Mouse (Mus musculus) heart, postnatal 25 days (tissue): ENCODE results near the gene Cux2. TPM values are rescaled to one million over a fixed set of nuclear protein-coding genes. Genes with fewer than 3 reads are reported as not detected.

Source experiments
- DNase-seq: peaks from one replicate; pipeline ENCODE4 v3.0.0; 2022; ENCODE audit warnings: low spot score
- intact Hi-C: fragments of 180-260 bp; cut with DNase I; formaldehyde crosslinking; loops from one replicate; pipeline ENCODE4 v1.15.1; 2025
- total RNA-seq, 2 experiments: library from RNA; stranded (reverse); gene quantifications; 2 replicates each; pipeline ENCODE4 v1.2.3; 2021

Gene Cux2
- total RNA-seq, 2 experiments from 2014 or later = 23.7 to 29.0 TPM

DNA sequence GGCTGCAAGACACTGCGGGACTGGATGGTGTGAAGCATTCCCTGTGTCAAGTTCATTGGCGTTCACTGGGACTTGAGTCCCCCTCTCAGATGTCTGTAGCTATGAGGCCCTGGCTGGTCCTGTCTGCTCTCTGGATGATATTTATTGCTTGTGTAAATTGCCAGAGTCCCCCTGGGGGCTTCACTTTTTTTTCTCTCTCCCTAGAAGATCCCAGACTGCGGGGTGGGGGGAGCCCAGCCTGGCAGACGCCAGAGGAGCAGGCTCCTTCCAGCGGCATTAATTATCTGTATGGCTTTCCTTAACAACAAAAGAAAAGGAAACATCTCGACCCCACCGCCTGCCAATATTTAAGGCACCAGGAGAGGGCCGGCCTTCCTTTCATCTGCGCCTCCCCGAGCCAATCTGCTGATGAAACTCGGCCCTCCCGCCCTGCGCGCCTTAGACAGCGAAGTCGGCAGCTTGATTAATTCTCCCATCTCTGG lies 68.2 kb downstream of the Cux2 start:
- no peak for DNase-seq
- intact Hi-C loops = no loop called here

- no peak for DNase-seq
- intact Hi-C loops = no loop called here
Observed at GRCm38 (mm10) chr5:121976331-121976730, 73.6 kb downstream of the Cux2 start.

DNA sequence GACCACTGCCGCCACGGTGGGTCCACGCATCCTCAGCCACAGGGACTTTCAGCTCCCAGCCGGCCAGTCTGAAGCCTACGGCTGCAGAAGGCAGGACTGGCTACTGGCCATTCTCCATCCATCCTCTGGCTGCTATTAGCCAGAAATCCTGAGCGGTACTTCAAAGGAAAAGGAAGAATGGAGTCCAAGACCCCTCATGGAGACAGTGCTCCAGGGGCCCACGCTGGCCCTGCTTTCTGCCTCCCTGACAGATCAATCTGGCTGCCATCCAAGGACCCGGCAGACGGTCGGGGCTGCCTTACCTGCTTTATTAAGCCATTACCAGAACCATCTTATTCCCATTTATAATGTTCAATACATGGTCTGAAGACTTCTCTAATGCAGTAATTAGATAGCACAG lies 76.4 kb downstream of the Cux2 start:
- intact Hi-C loops = no loop called here
- DNase-seq = no peak

- intact Hi-C loops = no loop called here
- no peak for DNase-seq
Observed at GRCm38 (mm10) chr5:121972680-121973192, 77.2 kb downstream of the Cux2 start.

DNA sequence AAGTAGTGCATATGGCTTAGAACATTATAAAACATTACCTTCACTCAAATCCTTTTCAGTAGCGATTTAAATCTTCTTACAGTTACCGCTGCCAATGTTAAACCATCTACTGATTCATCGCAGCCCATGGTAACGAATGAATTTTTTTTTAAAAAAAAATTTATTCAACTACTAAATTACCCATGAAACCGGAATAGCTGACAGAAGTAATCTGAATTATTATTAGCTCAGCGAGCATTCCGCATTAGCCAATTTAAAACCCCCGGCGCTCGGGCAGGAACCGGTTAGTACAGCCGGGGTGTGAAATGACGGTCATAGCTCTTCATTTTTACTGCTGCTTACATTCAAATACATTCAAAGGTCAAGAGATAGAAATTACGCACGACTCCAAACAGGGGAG lies 80.9 kb downstream of the Cux2 start:
- intact Hi-C loops = no loop called here
- no peak for DNase-seq

DNA sequence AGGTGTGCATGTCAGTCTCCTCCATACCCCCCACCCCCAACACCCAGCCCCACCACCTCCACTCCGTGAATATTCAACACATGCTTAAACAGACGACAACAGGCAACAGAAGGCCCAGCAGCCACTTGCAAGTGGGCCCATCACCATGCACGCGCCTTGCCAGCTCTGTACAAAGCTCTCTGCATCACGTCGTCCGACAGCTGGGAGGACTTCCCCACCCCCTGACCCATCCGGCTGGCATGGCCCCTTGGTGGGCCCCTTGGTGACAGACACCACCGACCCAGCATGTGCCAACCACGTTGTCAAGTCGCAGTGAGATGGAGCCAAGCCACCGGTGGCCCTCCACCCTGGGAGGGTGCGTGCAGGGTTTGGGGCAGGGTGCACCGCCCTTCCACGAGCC lies 81.5 kb downstream of the Cux2 start:
- intact Hi-C loops = no loop called here
- DNase-seq = no peak

DNA sequence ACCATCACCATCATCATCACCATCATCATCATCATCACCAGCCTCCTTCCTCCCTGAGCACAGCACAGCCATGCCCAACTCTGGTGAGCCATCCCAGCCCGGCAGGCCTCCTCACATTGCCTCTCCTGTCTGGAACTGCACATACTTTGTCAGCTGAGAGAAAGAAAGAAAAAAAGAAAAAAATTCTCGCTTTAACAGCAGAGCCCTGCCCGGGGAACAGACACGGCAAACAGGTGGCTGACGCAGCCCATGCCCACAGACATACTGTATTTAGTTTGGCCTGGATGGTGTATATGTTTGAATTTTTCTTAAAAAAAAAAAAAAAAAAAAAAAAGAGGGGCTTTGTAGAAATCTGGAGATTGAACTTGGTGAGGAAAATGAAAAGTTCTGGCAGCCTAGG lies 82.4 kb downstream of the Cux2 start:
- intact Hi-C loops = no loop called here
- DNase-seq = no peak

GRCm38 (mm10) chr5:121966940-121967339 lies 83.0 kb downstream of the Cux2 start:
- no peak for DNase-seq
- intact Hi-C loops = no loop called here

DNA sequence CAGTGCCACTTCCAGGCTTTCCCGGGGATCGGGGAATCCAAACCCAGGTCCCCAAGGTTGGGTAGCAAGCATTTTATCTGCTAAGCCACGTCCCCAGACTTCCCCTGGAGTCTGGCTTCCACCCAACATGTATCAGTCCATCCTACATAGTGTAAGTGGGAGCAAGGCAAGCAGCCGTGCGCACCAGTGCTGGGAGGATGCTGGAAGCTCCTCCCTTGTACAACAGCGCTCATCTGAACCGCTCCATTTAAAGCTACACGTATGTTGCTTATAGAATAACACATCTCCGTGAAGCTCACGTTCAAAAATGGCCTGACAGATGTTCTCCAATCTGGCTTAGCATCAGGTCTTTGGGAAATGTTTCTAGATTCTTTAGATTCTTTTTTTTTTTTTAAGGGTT lies 86.9 kb downstream of the Cux2 start:
- no peak for DNase-seq
- intact Hi-C loops = no loop called here

GRCm38 (mm10) chr5:121962359-121962758 lies 87.5 kb downstream of the Cux2 start:
- no peak for DNase-seq

DNA sequence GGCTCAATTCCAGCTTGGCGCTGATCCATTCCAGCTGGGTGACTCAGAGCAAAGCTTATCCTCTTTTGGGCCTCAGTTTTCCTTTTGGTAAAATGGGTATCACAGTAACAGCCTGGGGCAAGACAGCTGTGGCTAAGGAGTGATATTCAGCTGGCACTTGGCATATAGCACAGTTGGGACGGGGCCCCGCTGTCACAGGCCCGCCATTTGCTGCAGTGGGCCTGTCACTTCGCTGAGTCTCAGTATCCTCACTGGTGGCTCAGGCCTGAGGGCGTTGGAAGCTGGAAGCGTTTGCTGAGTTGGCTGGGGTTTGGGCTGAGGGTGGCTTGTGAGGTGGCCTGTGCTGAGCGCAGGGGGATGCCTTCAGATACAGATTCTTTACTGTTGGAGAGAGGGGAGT lies 88.6 kb downstream of the Cux2 start:
- intact Hi-C loops = no loop called here

More at GRCm38 (mm10) chr5:121962359-121962758, 87.5 kb downstream of the Cux2 start:
- intact Hi-C loops = no loop called here

GRCm38 (mm10) chr5:121959688-121960087 lies 90.2 kb downstream of the Cux2 start:
- DNase-seq = no peak
- intact Hi-C loops = no loop called here

More for the DNA sequence above, 88.6 kb downstream of the Cux2 start:
- no peak for DNase-seq

DNA sequence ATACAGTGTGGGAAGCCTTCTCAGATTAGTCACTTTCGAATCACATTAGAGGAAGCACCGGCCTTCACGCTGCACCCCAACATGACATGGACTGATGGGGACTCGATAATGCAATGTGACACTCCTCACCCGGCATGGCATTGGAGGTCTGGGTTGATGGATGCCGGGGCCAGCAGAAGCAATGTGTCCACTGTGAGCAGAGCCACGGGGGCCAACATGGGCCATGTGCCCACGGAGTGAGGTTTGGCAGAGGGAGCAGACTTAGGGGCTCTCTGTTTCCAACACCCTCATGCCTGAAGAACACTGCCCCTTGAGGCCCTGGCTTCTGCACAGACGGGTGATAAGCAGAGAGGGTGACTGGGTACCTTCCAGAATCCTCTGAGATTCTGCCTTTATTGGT lies 91.4 kb downstream of the Cux2 start:
- intact Hi-C loops = no loop called here
- no peak for DNase-seq

GRCm38 (mm10) chr5:121955806-121956205 lies 94.1 kb downstream of the Cux2 start:
- no peak for DNase-seq
- intact Hi-C loops = no loop called here

- intact Hi-C loops = no loop called here
- DNase-seq = no peak
Observed at GRCm38 (mm10) chr5:121950175-121950574, 99.7 kb downstream of the Cux2 start.

DNA sequence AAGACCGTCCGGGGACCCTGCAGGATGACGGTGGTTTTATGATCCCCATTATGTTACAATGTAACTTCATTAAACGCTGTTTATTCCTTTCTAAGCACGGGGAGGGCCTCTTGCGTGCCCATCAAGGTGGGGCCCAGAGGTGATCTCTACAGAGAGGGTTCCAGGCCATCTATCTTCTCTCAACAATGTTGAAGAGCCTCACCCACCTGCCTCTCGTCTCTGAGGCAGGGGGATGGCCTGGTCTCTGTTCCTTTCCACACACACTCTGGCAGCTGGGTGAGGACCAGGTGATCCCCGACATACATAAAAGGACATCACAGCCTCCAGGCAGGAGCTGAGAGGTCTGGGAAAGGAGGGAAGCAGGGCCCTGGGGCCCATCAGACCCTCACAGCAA lies 100.9 kb downstream of the Cux2 start:
- intact Hi-C loops = loop anchor here (5.0 kb wide), 1 partner anchor 53 kb away; no protein-coding TSS in a partner anchor
- no peak for DNase-seq

- intact Hi-C loops = loop anchor here (5.0 kb wide), 1 partner anchor 54 kb away; no protein-coding TSS in a partner anchor
- DNase-seq = no peak
Observed at GRCm38 (mm10) chr5:121948302-121949049, 101.4 kb downstream of the Cux2 start.

DNA sequence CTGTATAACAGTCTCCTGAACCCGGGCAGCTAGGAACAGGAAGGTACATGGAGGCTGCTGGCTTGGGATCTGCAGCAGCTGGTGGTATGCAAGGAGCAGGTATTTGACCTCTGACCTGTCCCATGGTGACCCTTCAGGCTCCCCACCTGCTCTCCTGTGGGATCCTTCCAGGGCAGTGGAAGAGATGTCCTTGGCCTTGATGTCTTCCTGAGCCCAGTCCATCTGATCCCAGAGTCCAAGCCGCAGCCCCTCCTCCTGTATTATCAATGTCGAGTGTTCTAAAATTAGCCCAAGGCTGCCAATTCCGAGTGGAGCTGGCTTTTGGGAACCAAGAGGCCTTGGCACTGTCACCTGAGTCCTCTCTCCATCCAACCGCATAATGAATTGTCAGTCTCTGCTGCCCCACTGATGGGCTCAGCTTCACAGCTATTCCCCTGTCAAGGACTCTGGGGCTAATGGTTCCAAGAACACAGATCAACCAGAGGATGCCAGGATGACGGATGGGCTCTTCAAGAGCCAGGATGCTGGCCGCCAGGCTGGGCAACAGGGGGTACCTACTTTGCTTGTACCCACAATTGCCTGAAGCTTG lies 103.2 kb downstream of the Cux2 start:
- intact Hi-C loops = loop anchor here (5.0 kb wide), 1 partner anchor 56 kb away; no protein-coding TSS in a partner anchor
- DNase-seq = no peak

- no peak for DNase-seq
- intact Hi-C loops = loop anchor here (2.0 to 5.0 kb wide), 3 partner anchors 56 to 143 kb away; no protein-coding TSS in a partner anchor
Observed at GRCm38 (mm10) chr5:121945819-121946218, 104.1 kb downstream of the Cux2 start.

DNA sequence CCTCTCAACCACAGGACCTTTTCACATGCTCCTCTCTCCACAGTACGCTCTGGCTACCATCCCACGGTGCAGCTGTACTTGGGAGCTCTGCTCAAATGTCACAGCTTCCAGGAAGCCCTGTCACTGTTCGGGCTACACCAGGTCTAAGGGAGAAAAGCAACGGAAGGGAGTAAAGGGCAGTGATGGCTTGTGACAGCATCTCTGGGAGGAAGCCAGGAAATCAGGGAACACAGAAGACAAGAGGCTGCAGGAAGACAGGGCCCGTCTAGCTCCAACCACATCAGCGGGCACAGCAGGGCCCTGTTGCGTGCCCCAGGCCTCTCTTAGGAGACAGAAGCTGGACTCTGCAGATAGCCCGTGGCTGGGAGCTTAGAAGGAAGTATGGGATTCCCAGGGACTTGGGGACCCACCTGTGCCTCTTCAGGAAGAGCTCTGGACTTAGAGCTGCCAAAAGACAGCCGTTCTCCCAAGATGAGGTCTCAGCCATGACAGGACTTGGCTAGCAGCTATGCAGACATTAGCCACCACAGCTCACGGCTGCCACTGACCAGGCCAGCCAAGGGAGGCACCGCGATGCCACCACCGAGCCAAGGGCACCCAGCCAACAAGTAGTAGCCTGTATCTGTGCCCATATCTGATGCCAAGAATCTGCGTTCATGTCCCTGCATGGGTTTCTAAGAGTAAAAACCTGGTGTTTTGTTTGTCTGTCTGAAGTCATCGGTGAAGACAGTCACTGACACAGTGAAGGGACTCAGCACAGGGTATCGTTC lies 105.7 kb downstream of the Cux2 start:
- intact Hi-C loops = loop anchor here (2.0 kb wide), 2 partner anchors 115 to 145 kb away; no protein-coding TSS in a partner anchor

More for the DNA sequence above, 105.7 kb downstream of the Cux2 start:
- DNase-seq = no peak
